Mouse (Mus musculus): Measurements from ENCODE around the gene A030005K14Rik. TPM values are rescaled to one million over a fixed set of nuclear protein-coding genes. Genes with fewer than 3 reads are reported as not detected.

Gene A030005K14Rik
- not detected in 2 replicates for polyA plus RNA-seq (2014; fragmentation: Nextera tagmentation; extraction: Ambion mirVana)

- Histone ChIP-seq H3K27ac (ENCODE audit: low read length) (no peak within 1 kb of the TSS), H3K36me3 (ENCODE audit: control insufficient read depth, insufficient read depth, low read length) (no peaks in the 10 kb centered on the region), H3K4me1 (ENCODE audit: control insufficient read depth, insufficient read depth, low read length) (no peaks in the 10 kb centered on the region), H3K4me3 (ENCODE audit: low read depth, low read length) (no peak within 1 kb of the TSS), H3K9ac (replicated peaks; ENCODE audit: low read depth, low read length) (no peak within 1 kb of the TSS), H3K27me3 (ENCODE audit: control insufficient read depth, insufficient read depth, low read length) (no peaks in the 10 kb centered on the region), H3K4me2 (replicated peaks; ENCODE audit: low read depth, low read length) (no peak within 1 kb of the TSS), H3K9me3 (ENCODE audit: control insufficient read depth, low read depth, low read length) (no peaks in the 10 kb centered on the region)
- WGBS = 86% methylated on average over 9 of the region's 9 CpGs
- no peak for ATAC-seq (ENCODE audit: insufficient number of reproducible peaks, insufficient read depth, low FRiP score, low read depth)
Measured at GRCm38 (mm10) chr1:83059278-83059677, at the start of gene A030005K14Rik. Gene A030005K14Rik, minus strand, starts transcription at chr1:83059378.

GRCm38 (mm10) chr1:83107410-83107978, 48.3 kb upstream of the A030005K14Rik start:
- Histone ChIP-seq H3K9me3 (ENCODE audit: control insufficient read depth, low read depth, low read length) (no peaks in the 10 kb centered on the region), H3K4me3 (ENCODE audit: low read depth, low read length) (no peak overlapping the region), H3K27ac (ENCODE audit: low read length) (no peak overlapping the region), H3K9ac (replicated peaks; ENCODE audit: low read depth, low read length) (no peak overlapping the region), H3K4me2 (replicated peaks; ENCODE audit: low read depth, low read length) (no peak overlapping the region), H3K27me3 (ENCODE audit: control insufficient read depth, insufficient read depth, low read length) (no peaks in the 10 kb centered on the region), H3K4me1 (ENCODE audit: control insufficient read depth, insufficient read depth, low read length) (no peaks in the 10 kb centered on the region), H3K36me3 (ENCODE audit: control insufficient read depth, insufficient read depth, low read length) (no peaks in the 10 kb centered on the region)
- WGBS = 80% methylated on average over 5 of the region's 5 CpGs
- no peak for ATAC-seq (ENCODE audit: insufficient number of reproducible peaks, insufficient read depth, low FRiP score, low read depth)

GRCm38 (mm10) chr1:83105464-83105863, 46.3 kb upstream of the A030005K14Rik start:
- 67% methylated on average over 1 of the region's 1 CpGs for WGBS
- H3K27ac ChIP-seq (ENCODE audit: low read length) = no peak overlapping the region
- H3K4me3 ChIP-seq (ENCODE audit: low read depth, low read length) = no peak overlapping the region
- no peaks in the 10 kb centered on the region for H3K36me3 ChIP-seq (ENCODE audit: control insufficient read depth, insufficient read depth, low read length)
- no peak overlapping the region for H3K4me2 ChIP-seq (replicated peaks; ENCODE audit: low read depth, low read length)
- no peak overlapping the region for H3K9ac ChIP-seq (replicated peaks; ENCODE audit: low read depth, low read length)
- no peaks in the 10 kb centered on the region for H3K4me1 ChIP-seq (ENCODE audit: control insufficient read depth, insufficient read depth, low read length)
- no peaks in the 10 kb centered on the region for H3K9me3 ChIP-seq (ENCODE audit: control insufficient read depth, low read depth, low read length)
- no peaks in the 10 kb centered on the region for H3K27me3 ChIP-seq (ENCODE audit: control insufficient read depth, insufficient read depth, low read length)
- ATAC-seq (ENCODE audit: insufficient number of reproducible peaks, insufficient read depth, low FRiP score, low read depth) = no peak

- no peak for ATAC-seq (ENCODE audit: insufficient number of reproducible peaks, insufficient read depth, low FRiP score, low read depth)
- Histone ChIP-seq H3K9ac (replicated peaks; ENCODE audit: low read depth, low read length) (no peak overlapping the region), H3K4me2 (replicated peaks; ENCODE audit: low read depth, low read length) (no peak overlapping the region), H3K9me3 (ENCODE audit: control insufficient read depth, low read depth, low read length) (no peaks in the 10 kb centered on the region), H3K27ac (ENCODE audit: low read length) (no peak overlapping the region), H3K4me1 (ENCODE audit: control insufficient read depth, insufficient read depth, low read length) (no peaks in the 10 kb centered on the region), H3K27me3 (ENCODE audit: control insufficient read depth, insufficient read depth, low read length) (no peaks in the 10 kb centered on the region), H3K4me3 (ENCODE audit: low read depth, low read length) (no peak overlapping the region), H3K36me3 (ENCODE audit: control insufficient read depth, insufficient read depth, low read length) (no peaks in the 10 kb centered on the region)
- 39% methylated on average over 3 of the region's 3 CpGs for WGBS
Measured at GRCm38 (mm10) chr1:83101891-83102290, 42.7 kb upstream of the A030005K14Rik start.

GRCm38 (mm10) chr1:83099580-83100137, 40.5 kb upstream of the A030005K14Rik start:
- Histone ChIP-seq H3K27ac (ENCODE audit: low read length) (no peak overlapping the region), H3K9ac (replicated peaks; ENCODE audit: low read depth, low read length) (no peak overlapping the region), H3K9me3 (ENCODE audit: control insufficient read depth, low read depth, low read length) (no peaks in the 10 kb centered on the region), H3K36me3 (ENCODE audit: control insufficient read depth, insufficient read depth, low read length) (no peaks in the 10 kb centered on the region), H3K4me1 (ENCODE audit: control insufficient read depth, insufficient read depth, low read length) (no peaks in the 10 kb centered on the region), H3K27me3 (ENCODE audit: control insufficient read depth, insufficient read depth, low read length) (no peaks in the 10 kb centered on the region), H3K4me3 (ENCODE audit: low read depth, low read length) (no peak overlapping the region), H3K4me2 (replicated peaks; ENCODE audit: low read depth, low read length) (no peak overlapping the region)
- ATAC-seq (ENCODE audit: insufficient number of reproducible peaks, insufficient read depth, low FRiP score, low read depth) = no peak
- WGBS = 78% methylated on average over 7 of the region's 7 CpGs

GRCm38 (mm10) chr1:83099160-83099559, 40.0 kb upstream of the A030005K14Rik start:
- no peak overlapping the region for H3K4me2 ChIP-seq (replicated peaks; ENCODE audit: low read depth, low read length)
- H3K27ac ChIP-seq (ENCODE audit: low read length) = no peak overlapping the region
- no peak overlapping the region for H3K4me3 ChIP-seq (ENCODE audit: low read depth, low read length)
- H3K27me3 ChIP-seq (ENCODE audit: control insufficient read depth, insufficient read depth, low read length) = no peaks in the 10 kb centered on the region
- no peaks in the 10 kb centered on the region for H3K4me1 ChIP-seq (ENCODE audit: control insufficient read depth, insufficient read depth, low read length)
- H3K9ac ChIP-seq (replicated peaks; ENCODE audit: low read depth, low read length) = no peak overlapping the region
- H3K36me3 ChIP-seq (ENCODE audit: control insufficient read depth, insufficient read depth, low read length) = no peaks in the 10 kb centered on the region
- ATAC-seq (ENCODE audit: insufficient number of reproducible peaks, insufficient read depth, low FRiP score, low read depth) = no peak
- no peaks in the 10 kb centered on the region for H3K9me3 ChIP-seq (ENCODE audit: control insufficient read depth, low read depth, low read length)
- 82% methylated on average over 2 of the region's 2 CpGs for WGBS

- Histone ChIP-seq H3K4me1 (ENCODE audit: control insufficient read depth, insufficient read depth, low read length) (no peaks in the 10 kb centered on the region), H3K9ac (replicated peaks; ENCODE audit: low read depth, low read length) (no peak overlapping the region), H3K4me3 (ENCODE audit: low read depth, low read length) (no peak overlapping the region), H3K27ac (ENCODE audit: low read length) (no peak overlapping the region), H3K36me3 (ENCODE audit: control insufficient read depth, insufficient read depth, low read length) (no peaks in the 10 kb centered on the region), H3K27me3 (ENCODE audit: control insufficient read depth, insufficient read depth, low read length) (no peaks in the 10 kb centered on the region), H3K4me2 (replicated peaks; ENCODE audit: low read depth, low read length) (no peak overlapping the region), H3K9me3 (ENCODE audit: control insufficient read depth, low read depth, low read length) (no peaks in the 10 kb centered on the region)
- no peak for ATAC-seq (ENCODE audit: insufficient number of reproducible peaks, insufficient read depth, low FRiP score, low read depth)
- WGBS = 80% methylated on average over 4 of the region's 4 CpGs
Measured at GRCm38 (mm10) chr1:83096935-83097334, 37.8 kb upstream of the A030005K14Rik start.

- Histone ChIP-seq H3K27me3 (ENCODE audit: control insufficient read depth, insufficient read depth, low read length) (no peaks in the 10 kb centered on the region), H3K36me3 (ENCODE audit: control insufficient read depth, insufficient read depth, low read length) (no peaks in the 10 kb centered on the region), H3K4me3 (ENCODE audit: low read depth, low read length) (no peak overlapping the region), H3K9me3 (ENCODE audit: control insufficient read depth, low read depth, low read length) (no peaks in the 10 kb centered on the region), H3K4me1 (ENCODE audit: control insufficient read depth, insufficient read depth, low read length) (no peaks in the 10 kb centered on the region), H3K4me2 (replicated peaks; ENCODE audit: low read depth, low read length) (no peak overlapping the region), H3K9ac (replicated peaks; ENCODE audit: low read depth, low read length) (no peak overlapping the region), H3K27ac (ENCODE audit: low read length) (no peak overlapping the region)
- ATAC-seq (ENCODE audit: insufficient number of reproducible peaks, insufficient read depth, low FRiP score, low read depth) = no peak
- 60% methylated on average over 3 of the region's 3 CpGs for WGBS
Measured at GRCm38 (mm10) chr1:83091268-83091667, 32.1 kb upstream of the A030005K14Rik start.

- Histone ChIP-seq H3K36me3 (ENCODE audit: control insufficient read depth, insufficient read depth, low read length) (no peaks in the 10 kb centered on the region), H3K9ac (replicated peaks; ENCODE audit: low read depth, low read length) (no peak overlapping the region), H3K4me3 (ENCODE audit: low read depth, low read length) (no peak overlapping the region), H3K27me3 (ENCODE audit: control insufficient read depth, insufficient read depth, low read length) (no peaks in the 10 kb centered on the region), H3K4me2 (replicated peaks; ENCODE audit: low read depth, low read length) (no peak overlapping the region), H3K4me1 (ENCODE audit: control insufficient read depth, insufficient read depth, low read length) (no peaks in the 10 kb centered on the region), H3K27ac (ENCODE audit: low read length) (no peak overlapping the region), H3K9me3 (ENCODE audit: control insufficient read depth, low read depth, low read length) (no peaks in the 10 kb centered on the region)
- 0 out of 2 replicates have a peak, but pooled peaks have one; percentile 67 for ATAC-seq (ENCODE audit: insufficient number of reproducible peaks, insufficient read depth, low FRiP score, low read depth)
- WGBS = 62% methylated on average over 2 of the region's 2 CpGs
Measured at GRCm38 (mm10) chr1:83084790-83085189, 25.6 kb upstream of the A030005K14Rik start.

Data from stomach, embryonic 14.5 days (tissue).